Mouse (Mus musculus): ENCODE results near the gene Wdtc1. TPM values are rescaled to one million over a fixed set of nuclear protein-coding genes. Genes with fewer than 3 reads are reported as not detected.

The Wdtc1 gene
- polyA plus RNA-seq, 1 experiment from 2014 or later, result 18.2 TPM

- no peak for ATAC-seq (replicated peaks; ENCODE audit: low FRiP score, low TSS enrichment, low read depth)
- 92% methylated on average over 1 of the region's 1 CpGs for WGBS
- no peak overlapping the region for H3K4me3 ChIP-seq (ENCODE audit: low read depth, low read length)
- H3K9me3 ChIP-seq (ENCODE audit: control insufficient read depth, low read length), result no peaks in the 10 kb centered on the region
- no peak overlapping the region for H3K4me2 ChIP-seq (ENCODE audit: low read length)
- H3K27me3 ChIP-seq (replicated peaks; ENCODE audit: control insufficient read depth, insufficient read depth, low read length), result no peaks in the 10 kb centered on the region
- no peak overlapping the region for H3K27ac ChIP-seq (ENCODE audit: low read depth)
- H3K9ac ChIP-seq (ENCODE audit: low read length), result no peak overlapping the region
- peaks cover 11% of the 10 kb centered on the region for H3K4me1 ChIP-seq (replicated peaks; ENCODE audit: control insufficient read depth, insufficient read depth, low read length)
- DNase-seq (ENCODE audit: low spot score), result no peak
- H3K36me3 ChIP-seq (ENCODE audit: control insufficient read depth, insufficient read depth, low read length), result peaks cover 18% of the 10 kb centered on the region
These were observed 62.0 kb downstream of the Wdtc1 start for GRCm38 (mm10) chr4:133291255-133291654.

GRCm38 (mm10) chr4:133286476-133287077, 66.7 kb downstream of the Wdtc1 start:
- ATAC-seq (replicated peaks; ENCODE audit: low FRiP score, low TSS enrichment, low read depth), result no peak
- Histone ChIP-seq H3K27ac (ENCODE audit: low read depth) (no peak overlapping the region), H3K4me3 (ENCODE audit: low read depth, low read length) (no peak overlapping the region), H3K36me3 (ENCODE audit: control insufficient read depth, insufficient read depth, low read length) (no peaks in the 10 kb centered on the region), H3K4me1 (replicated peaks; ENCODE audit: control insufficient read depth, insufficient read depth, low read length) (peaks cover 13% of the 10 kb centered on the region), H3K27me3 (replicated peaks; ENCODE audit: control insufficient read depth, insufficient read depth, low read length) (no peaks in the 10 kb centered on the region), H3K9ac (ENCODE audit: low read length) (no peak overlapping the region), H3K4me2 (ENCODE audit: low read length) (no peak overlapping the region), H3K9me3 (ENCODE audit: control insufficient read depth, low read length) (no peaks in the 10 kb centered on the region)
- DNase-seq (ENCODE audit: low spot score), result no peak
- WGBS, result 82% methylated on average over 4 of the region's 4 CpGs

- Histone ChIP-seq H3K4me1 (replicated peaks; ENCODE audit: control insufficient read depth, insufficient read depth, low read length) (peaks cover 15% of the 10 kb centered on the region), H3K27me3 (replicated peaks; ENCODE audit: control insufficient read depth, insufficient read depth, low read length) (no peaks in the 10 kb centered on the region), H3K9me3 (ENCODE audit: control insufficient read depth, low read length) (no peaks in the 10 kb centered on the region), H3K9ac (ENCODE audit: low read length) (no peak overlapping the region), H3K4me2 (ENCODE audit: low read length) (no peak overlapping the region), H3K4me3 (ENCODE audit: low read depth, low read length) (no peak overlapping the region), H3K27ac (ENCODE audit: low read depth) (no peak overlapping the region), H3K36me3 (ENCODE audit: control insufficient read depth, insufficient read depth, low read length) (no peaks in the 10 kb centered on the region)
- 69% methylated on average over 5 of the region's 5 CpGs for WGBS
- ATAC-seq (replicated peaks; ENCODE audit: low FRiP score, low TSS enrichment, low read depth) (no peak), DNase-seq (ENCODE audit: low spot score) (no peak)
These were observed 67.3 kb downstream of the Wdtc1 start for GRCm38 (mm10) chr4:133285950-133286349.

GRCm38 (mm10) chr4:133285299-133285698, 68.0 kb downstream of the Wdtc1 start:
- no peak overlapping the region for H3K9ac ChIP-seq (ENCODE audit: low read length)
- no peak overlapping the region for H3K27ac ChIP-seq (ENCODE audit: low read depth)
- H3K4me2 ChIP-seq (ENCODE audit: low read length), result no peak overlapping the region
- ATAC-seq (replicated peaks; ENCODE audit: low FRiP score, low TSS enrichment, low read depth), result no peak
- DNase-seq (ENCODE audit: low spot score), result no peak
- peaks cover 15% of the 10 kb centered on the region for H3K4me1 ChIP-seq (replicated peaks; ENCODE audit: control insufficient read depth, insufficient read depth, low read length)
- WGBS, result 74% methylated on average over 3 of the region's 3 CpGs
- no peak overlapping the region for H3K4me3 ChIP-seq (ENCODE audit: low read depth, low read length)
- H3K27me3 ChIP-seq (replicated peaks; ENCODE audit: control insufficient read depth, insufficient read depth, low read length), result no peaks in the 10 kb centered on the region
- H3K36me3 ChIP-seq (ENCODE audit: control insufficient read depth, insufficient read depth, low read length), result no peaks in the 10 kb centered on the region
- H3K9me3 ChIP-seq (ENCODE audit: control insufficient read depth, low read length), result no peaks in the 10 kb centered on the region

GRCm38 (mm10) chr4:133282656-133283055, 70.6 kb downstream of the Wdtc1 start:
- H3K36me3 ChIP-seq (ENCODE audit: control insufficient read depth, insufficient read depth, low read length), result no peaks in the 10 kb centered on the region
- 20% methylated on average over 4 of the region's 4 CpGs for WGBS
- H3K4me3 ChIP-seq (ENCODE audit: low read depth, low read length), result no peak overlapping the region
- H3K9me3 ChIP-seq (ENCODE audit: control insufficient read depth, low read length), result no peaks in the 10 kb centered on the region
- H3K4me2 ChIP-seq (ENCODE audit: low read length), result no peak overlapping the region
- no peaks in the 10 kb centered on the region for H3K27me3 ChIP-seq (replicated peaks; ENCODE audit: control insufficient read depth, insufficient read depth, low read length)
- no peak for DNase-seq (ENCODE audit: low spot score)
- peak overlapping the region; percentile 82 for H3K27ac ChIP-seq (ENCODE audit: low read depth)
- H3K9ac ChIP-seq (ENCODE audit: low read length), result no peak overlapping the region
- peaks cover 22% of the 10 kb centered on the region for H3K4me1 ChIP-seq (replicated peaks; ENCODE audit: control insufficient read depth, insufficient read depth, low read length)
- ATAC-seq (replicated peaks; ENCODE audit: low FRiP score, low TSS enrichment, low read depth), result no peak

GRCm38 (mm10) chr4:133281951-133282481, 71.3 kb downstream of the Wdtc1 start:
- H3K4me1 ChIP-seq (replicated peaks; ENCODE audit: control insufficient read depth, insufficient read depth, low read length), result peaks cover 22% of the 10 kb centered on the region
- H3K4me2 ChIP-seq (ENCODE audit: low read length), result 0 out of 2 replicates have a peak overlapping the region, but pooled peaks have one; percentile 2
- no peak overlapping the region for H3K4me3 ChIP-seq (ENCODE audit: low read depth, low read length)
- H3K27me3 ChIP-seq (replicated peaks; ENCODE audit: control insufficient read depth, insufficient read depth, low read length), result no peaks in the 10 kb centered on the region
- DNase-seq (ENCODE audit: low spot score), result peak; percentile 58
- H3K9me3 ChIP-seq (ENCODE audit: control insufficient read depth, low read length), result no peaks in the 10 kb centered on the region
- ATAC-seq (replicated peaks; ENCODE audit: low FRiP score, low TSS enrichment, low read depth), result no peak
- no peak overlapping the region; the same call in 1 of the 2 replicates for H3K9ac ChIP-seq (ENCODE audit: low read length)
- WGBS, result 20% methylated on average over 5 of the region's 5 CpGs
- H3K36me3 ChIP-seq (ENCODE audit: control insufficient read depth, insufficient read depth, low read length), result no peaks in the 10 kb centered on the region
- peak overlapping the region; percentile 82 for H3K27ac ChIP-seq (ENCODE audit: low read depth)

GRCm38 (mm10) chr4:133281513-133281912, 71.8 kb downstream of the Wdtc1 start:
- Histone ChIP-seq H3K9ac (ENCODE audit: low read length) (no peak overlapping the region), H3K36me3 (ENCODE audit: control insufficient read depth, insufficient read depth, low read length) (no peaks in the 10 kb centered on the region), H3K9me3 (ENCODE audit: control insufficient read depth, low read length) (no peaks in the 10 kb centered on the region), H3K4me3 (ENCODE audit: low read depth, low read length) (no peak overlapping the region), H3K27ac (ENCODE audit: low read depth) (peak overlapping the region; percentile 82), H3K27me3 (replicated peaks; ENCODE audit: control insufficient read depth, insufficient read depth, low read length) (no peaks in the 10 kb centered on the region), H3K4me2 (ENCODE audit: low read length) (0 out of 2 replicates have a peak overlapping the region, but pooled peaks have one; percentile 2), H3K4me1 (replicated peaks; ENCODE audit: control insufficient read depth, insufficient read depth, low read length) (peaks cover 24% of the 10 kb centered on the region)
- ATAC-seq (replicated peaks; ENCODE audit: low FRiP score, low TSS enrichment, low read depth) (no peak), DNase-seq (ENCODE audit: low spot score) (no peak)
- 36% methylated on average over 7 of the region's 7 CpGs for WGBS

- H3K9ac ChIP-seq (ENCODE audit: low read length), result no peak overlapping the region
- H3K4me3 ChIP-seq (ENCODE audit: low read depth, low read length), result peak overlapping the region; percentile 83
- 0 out of 2 replicates have a peak, but pooled peaks cover 7% of the 10 kb centered on the region for H3K36me3 ChIP-seq (ENCODE audit: control insufficient read depth, insufficient read depth, low read length)
- H3K9me3 ChIP-seq (ENCODE audit: control insufficient read depth, low read length), result no peaks in the 10 kb centered on the region
- peaks cover 34% of the 10 kb centered on the region for H3K4me1 ChIP-seq (replicated peaks; ENCODE audit: control insufficient read depth, insufficient read depth, low read length)
- ATAC-seq (replicated peaks; ENCODE audit: low FRiP score, low TSS enrichment, low read depth) (no peak), DNase-seq (ENCODE audit: low spot score) (no peak)
- H3K27me3 ChIP-seq (replicated peaks; ENCODE audit: control insufficient read depth, insufficient read depth, low read length), result no peaks in the 10 kb centered on the region
- H3K4me2 ChIP-seq (ENCODE audit: low read length), result peak overlapping the region; percentile 85
- peak overlapping the region; percentile 92 for H3K27ac ChIP-seq (ENCODE audit: low read depth)
- WGBS, result 80% methylated on average over 3 of the region's 3 CpGs
These were observed 74.8 kb downstream of the Wdtc1 start for GRCm38 (mm10) chr4:133278482-133278881.

GRCm38 (mm10) chr4:133278067-133278466, 75.2 kb downstream of the Wdtc1 start:
- H3K9ac ChIP-seq (ENCODE audit: low read length), result peak overlapping the region; percentile 75
- 27% methylated on average over 6 of the region's 6 CpGs for WGBS
- peaks cover 34% of the 10 kb centered on the region for H3K4me1 ChIP-seq (replicated peaks; ENCODE audit: control insufficient read depth, insufficient read depth, low read length)
- no peak for DNase-seq (ENCODE audit: low spot score)
- H3K9me3 ChIP-seq (ENCODE audit: control insufficient read depth, low read length), result no peaks in the 10 kb centered on the region
- H3K27me3 ChIP-seq (replicated peaks; ENCODE audit: control insufficient read depth, insufficient read depth, low read length), result no peaks in the 10 kb centered on the region
- no peak for ATAC-seq (replicated peaks; ENCODE audit: low FRiP score, low TSS enrichment, low read depth)
- H3K36me3 ChIP-seq (ENCODE audit: control insufficient read depth, insufficient read depth, low read length), result 0 out of 2 replicates have a peak, but pooled peaks cover 7% of the 10 kb centered on the region
- H3K27ac ChIP-seq (ENCODE audit: low read depth), result peak overlapping the region; percentile 92
- H3K4me3 ChIP-seq (ENCODE audit: low read depth, low read length), result peak overlapping the region; percentile 83
- H3K4me2 ChIP-seq (ENCODE audit: low read length), result peak overlapping the region; percentile 85

Measured in intestine, embryonic 14.5 days (tissue).